Mouse (Mus musculus): ENCODE measurements around the gene Krba1. TPM values are rescaled to one million over a fixed set of nuclear protein-coding genes. Genes with fewer than 3 reads are reported as not detected.

The Krba1 gene
- total RNA-seq, 2 experiments from 2014 or later: 35.1 to 47.4 TPM

DNA sequence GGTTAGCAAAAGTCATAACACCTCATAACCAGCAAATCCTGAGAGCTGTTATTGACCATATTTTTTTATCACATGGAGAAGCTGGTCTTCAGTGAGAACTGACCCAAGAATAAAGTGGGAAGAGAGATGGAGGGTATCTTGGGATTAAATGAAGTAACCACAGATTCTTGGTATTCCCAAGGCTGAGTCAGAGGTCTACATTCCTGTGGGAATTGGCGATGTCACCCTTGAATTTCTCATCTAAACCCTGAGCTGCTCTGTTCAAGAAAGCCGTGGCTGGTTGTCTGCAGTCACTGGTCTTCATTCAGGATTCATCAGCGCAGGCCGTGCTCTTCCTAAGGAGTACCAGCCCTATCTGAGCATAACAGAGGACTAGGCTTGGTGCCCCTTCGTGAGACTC lies 31.6 kb downstream of the Krba1 start:
- DNase-seq: no peak

DNA sequence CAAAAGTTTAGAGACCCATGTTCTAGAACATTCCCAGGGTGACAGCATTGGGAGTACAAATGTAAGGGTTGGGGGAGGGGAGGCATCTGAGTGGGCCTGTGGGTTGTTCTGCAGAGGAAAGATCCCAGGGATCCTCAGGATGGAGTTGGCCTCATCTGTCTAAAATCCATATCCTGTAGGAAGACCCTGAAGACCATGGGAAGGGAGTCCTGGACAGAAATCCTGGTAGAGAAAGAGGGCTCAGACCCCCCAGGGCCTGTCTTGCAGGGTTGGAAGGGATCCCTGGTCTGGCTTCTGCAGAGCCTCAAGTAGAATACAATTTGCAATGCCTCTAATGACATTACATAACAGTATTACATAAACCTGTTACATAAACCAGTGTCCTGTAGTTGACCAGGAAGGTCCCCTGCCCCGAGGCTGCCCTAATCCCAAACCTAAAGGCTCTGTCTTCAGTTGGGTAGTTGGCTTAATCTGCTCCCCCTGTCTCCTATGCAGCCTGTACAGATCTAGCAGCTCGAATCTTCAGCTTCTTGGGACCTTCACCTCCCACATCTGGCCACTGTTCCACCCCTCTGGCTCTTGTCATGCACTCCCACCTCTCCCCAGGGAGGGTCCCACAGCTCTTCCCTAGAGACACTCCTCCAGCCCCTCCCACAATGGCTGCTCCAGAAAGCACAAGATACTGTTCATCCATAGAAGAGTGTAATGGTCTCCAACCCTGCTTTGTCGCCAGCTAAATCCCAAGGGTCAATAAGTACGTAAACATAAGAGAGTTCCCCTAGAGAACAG lies 33.6 kb downstream of the Krba1 start:
- no peak for DNase-seq

- DNase-seq: no peak
Measured at GRCm38 (mm10) chr6:48430748-48431147, 35.4 kb downstream of the Krba1 start.

DNA sequence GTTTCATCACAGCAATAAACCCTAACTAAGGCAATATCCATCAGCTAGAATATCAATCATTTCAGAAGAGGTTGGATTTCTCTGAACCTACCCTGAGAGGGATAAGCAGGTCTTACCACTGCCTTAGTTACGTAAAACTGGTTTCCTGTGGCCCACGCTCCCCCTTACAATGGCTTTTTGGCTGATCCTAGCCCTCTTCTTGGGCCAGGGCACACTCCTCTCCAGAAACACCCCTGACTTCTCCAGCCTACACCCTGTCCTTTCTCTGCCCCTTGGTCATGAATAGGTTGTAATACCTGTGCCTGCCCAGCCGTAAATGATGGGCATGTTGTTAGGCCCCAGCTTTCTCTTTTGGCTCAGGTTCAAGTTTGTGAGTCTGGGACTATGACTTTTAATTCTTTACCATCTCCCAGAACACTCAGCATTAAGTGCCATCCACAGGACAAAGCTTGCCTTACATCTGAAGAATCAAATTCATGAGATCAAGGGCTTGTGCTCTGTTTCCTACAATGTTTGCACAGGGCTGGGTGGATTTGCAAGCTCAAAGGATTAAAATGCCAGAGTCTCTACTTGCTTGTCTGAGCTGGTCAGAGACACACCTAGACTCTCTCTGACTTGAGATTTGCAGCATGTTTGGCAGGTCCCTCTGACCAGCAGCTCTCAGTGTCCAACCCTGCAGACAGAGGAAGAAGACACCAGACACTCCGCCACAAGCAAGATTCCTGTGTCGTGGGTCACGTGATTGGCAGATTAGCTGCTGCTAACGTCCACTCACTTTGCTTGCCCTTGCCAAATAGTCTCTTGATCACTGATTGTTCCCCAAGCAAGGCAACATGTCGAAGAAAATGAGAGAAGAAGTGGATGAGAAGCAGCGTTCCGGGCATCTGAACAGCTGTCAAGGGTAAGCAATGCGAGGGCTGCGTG lies 37.8 kb downstream of the Krba1 start:
- DNase-seq: no peak

DNA sequence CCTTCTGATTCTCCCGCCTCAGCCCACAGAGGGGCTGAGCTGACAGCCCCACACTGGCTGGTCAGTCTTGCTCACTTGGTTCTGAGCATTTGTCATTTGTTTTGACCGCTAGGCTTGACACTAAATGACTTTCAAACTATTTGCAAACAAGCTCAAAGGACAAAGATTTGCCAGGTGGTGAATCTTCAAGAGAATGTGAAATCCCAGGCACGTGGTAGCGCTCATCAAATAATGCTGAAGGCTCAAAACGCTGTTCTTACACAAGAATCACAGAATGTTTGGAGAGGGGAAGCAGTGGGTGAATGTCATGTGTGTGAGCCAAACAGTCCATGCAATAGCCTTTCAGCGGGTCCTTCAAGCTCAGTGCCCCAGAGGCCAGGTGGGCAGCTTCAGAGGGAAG lies 39.3 kb downstream of the Krba1 start:
- DNase-seq: no peak

DNA sequence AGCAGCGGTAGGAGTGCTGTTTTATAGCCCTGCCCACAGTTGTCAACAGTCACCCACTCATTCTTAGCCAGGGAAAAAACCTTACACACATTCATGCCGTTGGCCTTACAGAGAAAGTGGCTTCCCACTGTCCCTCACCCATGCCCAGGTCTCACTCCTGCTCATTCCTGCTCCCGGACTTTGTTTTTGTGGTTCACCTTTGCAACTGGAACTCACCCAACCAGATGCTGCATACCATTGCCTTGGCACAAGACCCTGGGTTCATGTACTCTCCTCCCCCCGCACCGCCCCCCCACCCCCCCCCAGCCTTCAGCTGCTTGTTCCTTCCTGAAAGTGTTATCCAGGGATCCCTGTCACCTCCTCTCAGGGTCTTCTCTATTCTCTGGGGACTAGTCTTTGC lies 39.7 kb downstream of the Krba1 start:
- no peak for DNase-seq

- DNase-seq: no peak
Measured at GRCm38 (mm10) chr6:48435706-48436349, 40.4 kb downstream of the Krba1 start.

DNA sequence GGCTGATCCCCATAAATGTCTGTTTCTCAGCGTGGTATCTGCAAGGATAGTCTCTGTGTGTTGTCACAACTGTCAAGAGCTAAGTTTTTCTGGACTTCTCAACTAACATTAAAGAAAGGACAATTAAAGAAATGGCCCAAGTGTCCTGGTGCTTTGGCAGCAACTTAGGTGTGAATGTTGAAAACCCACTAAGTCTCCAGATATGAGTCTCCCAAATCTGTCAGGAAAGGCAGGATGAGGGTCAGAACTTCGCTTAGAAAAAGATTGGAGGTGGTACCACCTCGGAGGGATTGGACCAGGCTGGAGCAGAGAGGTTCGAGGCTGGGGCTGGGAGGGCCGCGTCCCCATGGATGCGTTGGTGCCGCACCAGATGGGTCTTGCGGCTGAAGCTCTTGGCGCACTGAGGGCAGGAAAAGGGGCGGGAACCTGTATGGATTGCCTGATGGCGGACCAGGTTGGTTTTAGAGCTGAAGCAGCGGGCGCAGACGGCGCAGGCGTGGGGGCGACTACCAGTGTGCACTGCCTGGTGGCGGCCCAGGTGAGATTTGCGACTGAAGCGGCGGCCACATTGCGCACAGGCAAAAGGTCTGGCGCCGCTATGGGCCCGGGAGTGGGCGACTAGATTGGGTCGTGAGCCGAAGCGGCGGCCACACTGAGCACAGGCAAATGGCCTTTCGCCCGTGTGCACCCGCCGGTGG lies 42.4 kb downstream of the Krba1 start:
- no peak for DNase-seq

DNA sequence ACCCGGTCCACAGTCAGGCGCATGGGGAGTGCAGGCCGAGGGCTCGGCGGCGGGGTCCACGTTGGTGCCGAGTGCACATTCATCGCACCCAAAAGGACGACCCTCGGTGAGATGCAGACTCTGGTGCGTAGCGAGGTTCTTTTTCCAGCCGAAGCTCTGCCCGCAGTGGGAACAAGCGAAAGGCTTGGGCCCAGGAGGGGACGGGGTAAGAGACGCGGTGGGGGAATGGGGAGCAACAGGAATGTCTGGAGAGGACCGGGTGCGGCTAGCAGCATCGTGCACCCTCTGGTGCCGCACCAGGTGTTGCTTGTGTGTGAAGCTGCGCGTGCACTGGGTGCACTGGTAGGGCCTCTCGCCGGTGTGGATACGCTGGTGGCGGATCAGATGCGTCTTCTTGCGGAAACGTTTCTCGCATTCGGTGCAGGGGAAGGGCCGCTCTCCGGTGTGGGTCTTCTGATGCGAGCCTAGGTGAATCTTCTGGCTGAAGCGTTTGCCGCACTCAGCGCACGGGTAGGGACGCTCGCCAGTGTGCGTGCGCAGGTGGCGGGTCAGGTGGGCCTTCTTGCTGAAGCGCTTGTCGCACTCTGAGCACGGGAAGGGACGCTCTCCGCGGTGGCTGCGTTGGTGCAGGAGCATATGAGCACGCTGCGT lies 43.2 kb downstream of the Krba1 start:
- no peak for DNase-seq

DNA sequence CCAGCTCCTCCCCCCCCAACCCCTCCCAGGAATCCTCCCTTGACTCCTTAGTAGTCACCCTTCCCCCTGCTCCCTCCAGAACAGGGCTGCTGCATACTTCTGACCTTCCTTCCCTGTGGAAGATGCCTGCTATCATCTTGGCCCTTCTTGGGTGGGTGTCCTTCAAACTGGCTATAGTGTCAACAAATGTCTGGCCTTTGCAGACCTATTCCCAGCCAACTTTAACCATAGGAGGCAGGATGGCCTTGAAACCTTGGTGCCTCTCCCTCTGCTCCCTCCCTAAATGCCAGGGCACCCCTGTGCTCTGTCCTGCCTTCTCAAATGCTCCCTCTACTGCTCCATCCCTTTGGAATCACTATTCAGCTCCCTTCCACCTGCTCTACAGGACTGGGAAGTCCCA lies 44.3 kb downstream of the Krba1 start:
- no peak for DNase-seq

GRCm38 (mm10) chr6:48440306-48441014 lies 45.1 kb downstream of the Krba1 start:
- no peak for DNase-seq

- DNase-seq: peak; percentile 85 to 88
Measured at GRCm38 (mm10) chr6:48443592-48444309, 48.4 kb downstream of the Krba1 start.

DNA sequence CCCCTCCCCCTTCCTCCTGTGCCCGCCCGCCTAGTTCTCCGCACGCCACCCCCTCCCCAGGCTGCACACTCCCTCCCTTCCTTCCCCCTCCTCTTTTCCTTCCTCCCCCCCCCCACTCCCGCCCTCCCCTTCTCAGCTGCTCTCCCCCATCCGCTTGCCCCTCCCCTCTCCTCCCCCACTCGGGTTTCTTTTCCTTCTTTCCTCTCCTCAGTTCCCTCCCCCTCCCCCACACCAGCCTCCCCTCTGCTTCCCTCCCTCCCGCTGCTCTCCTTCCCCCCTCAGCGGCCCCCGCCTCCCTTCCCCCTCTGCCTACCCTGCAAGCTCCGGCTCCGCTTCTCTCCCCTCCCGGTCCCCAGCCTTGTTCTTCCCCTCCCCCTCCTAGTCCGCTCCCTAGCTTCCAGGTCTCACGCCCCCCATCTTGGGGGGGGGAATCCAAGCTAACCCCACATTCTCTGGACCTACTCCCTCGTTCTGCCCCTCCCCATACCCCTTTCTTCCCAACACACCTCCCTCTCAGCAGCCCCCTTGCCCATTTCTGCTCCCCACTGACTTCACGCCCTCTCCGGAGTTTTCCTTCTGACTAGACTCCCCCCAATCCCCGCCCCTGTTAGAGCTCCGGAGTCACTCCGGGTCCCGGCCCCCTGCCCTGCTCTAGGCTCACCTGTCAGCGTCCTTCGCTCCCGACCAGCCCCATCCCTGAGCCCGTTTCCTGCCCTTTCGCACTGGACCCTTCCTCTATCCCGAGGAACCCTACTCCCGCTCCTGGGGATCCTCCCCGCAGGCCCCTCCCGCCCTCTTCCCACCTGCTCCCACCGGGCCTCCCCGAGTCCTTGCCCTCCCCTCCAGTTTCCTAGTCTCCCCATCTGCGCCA lies 49.2 kb downstream of the Krba1 start:
- DNase-seq: peak; percentile 32 to 44

GRCm38 (mm10) chr6:48445181-48446101 lies 50.1 kb downstream of the Krba1 start, which contains the start of gene Zfp467:
TSS of gene Zfp467 (minus strand) at chr6:48445825.
- peak; percentile 48 to 54 for DNase-seq

- no peak for DNase-seq
Measured at GRCm38 (mm10) chr6:48446256-48446655, 50.9 kb downstream of the Krba1 start.

DNA sequence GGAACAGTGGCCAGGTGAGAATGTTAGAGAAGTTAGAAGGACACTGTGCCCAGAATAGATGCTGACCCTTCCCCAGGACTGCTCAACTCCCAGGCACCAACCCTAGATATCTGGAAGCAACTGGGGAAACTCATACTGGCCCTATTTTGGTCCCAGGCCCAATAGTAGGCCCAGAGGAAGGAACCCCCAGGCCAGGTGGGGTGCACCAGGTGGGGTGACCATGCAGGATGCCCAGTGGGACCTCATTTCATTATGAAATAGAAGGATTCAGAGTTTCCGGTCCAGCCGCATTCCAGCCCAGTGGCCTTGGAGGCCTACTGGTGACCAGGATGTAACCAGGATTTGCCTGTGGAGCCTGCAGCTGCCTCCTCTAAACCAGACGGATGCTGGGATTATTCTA lies 51.5 kb downstream of the Krba1 start:
- DNase-seq: no peak

GRCm38 (mm10) chr6:48447929-48448328 lies 52.5 kb downstream of the Krba1 start, which contains the start of gene Sspo:
TSS of gene Sspo (plus strand) at chr6:48448229.
- DNase-seq: no peak

DNA sequence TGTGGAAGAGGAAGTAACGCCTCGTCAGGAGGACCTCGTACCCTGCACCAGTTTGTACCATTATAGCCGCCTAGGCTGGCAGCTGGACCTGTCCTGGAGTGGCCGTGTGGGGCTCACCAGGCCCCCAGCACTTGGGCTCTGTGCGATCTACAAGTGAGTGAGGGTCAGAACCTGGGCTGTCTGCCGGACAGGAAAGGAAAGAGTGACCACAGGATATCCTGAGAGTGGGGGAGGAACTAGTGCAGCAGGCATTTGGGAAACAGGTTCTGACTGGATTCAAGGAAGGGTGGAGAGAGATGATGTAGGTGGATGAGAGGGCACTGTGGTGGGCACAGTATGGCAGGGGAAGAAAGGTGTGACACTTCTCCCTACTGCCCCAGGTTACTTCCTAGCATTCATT lies 53.1 kb downstream of the Krba1 start:
- no peak for DNase-seq

Measured in layer of hippocampus, postnatal 36 days (tissue).